Mouse (Mus musculus) cerebellum, adult 2 months (tissue): ENCODE measurements at regions not wholly inside any gene's neighbourhood (a gene's known extent, or its start where the extent isn't known, plus 50 kb on each side); places are given as distances from the start of the nearest gene placed in this dataset.

Experiments used
- CTCF ChIP-seq: fragments of 200-500 bp; IDR thresholded peaks from 2 replicates; pipeline ENCODE4 v1.5.1; 2011; ENCODE audit warnings: low read depth, mild to moderate bottlenecking, control low read depth, low read length, moderate library complexity, borderline replicate concordance; ENCODE audit not compliant: insufficient read depth
- POLR2A ChIP-seq: fragments of 200-500 bp; IDR thresholded peaks from 2 replicates; pipeline ENCODE4 v1.6.1; 2011; ENCODE audit warnings: low read length, control low read depth, borderline replicate concordance; ENCODE audit not compliant: insufficient read depth

DNA sequence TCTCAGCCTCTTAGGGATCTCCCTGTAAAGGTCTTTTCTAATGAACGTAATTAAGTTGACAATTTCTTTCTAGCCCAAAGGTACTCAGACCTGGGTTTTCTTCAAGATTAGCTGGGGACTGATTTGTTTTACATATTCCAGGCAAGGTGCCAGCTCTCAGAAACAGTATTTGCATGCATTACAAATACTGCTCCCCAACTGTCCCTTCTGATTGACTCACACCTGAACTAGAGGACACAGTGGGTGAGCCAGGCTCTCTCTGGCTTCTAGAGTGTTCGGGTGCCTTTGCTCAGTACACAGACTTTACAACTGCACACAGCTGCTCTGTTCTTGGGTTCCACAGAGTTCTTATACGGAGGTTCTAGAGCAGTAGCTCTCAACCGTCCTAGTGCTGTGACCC is 81.1 kb upstream of the Arl4c start:
- TF ChIP-seq POLR2A: no peak
- TF ChIP-seq CTCF: no peak
